Mouse (Mus musculus) cerebellum, postnatal 25 days (tissue): ENCODE results near the gene Nol4l.

Source experiments
- DNase-seq, 2 experiments: peaks; one replicate each; pipeline ENCODE4 v3.0.0; 2021; ENCODE audit warnings: mixed read lengths in 2 of 2

Gene Nol4l

GRCm38 (mm10) chr2:153443434-153444240 is 86.1 kb downstream of the Nol4l start:
- DNase-seq = peak; percentile 39 to 53

- DNase-seq = no peak
These were observed 87.1 kb downstream of the Nol4l start for GRCm38 (mm10) chr2:153442720-153443119.

GRCm38 (mm10) chr2:153441228-153441627 is 88.5 kb downstream of the Nol4l start:
- no peak for DNase-seq

GRCm38 (mm10) chr2:153440755-153441154 is 89.0 kb downstream of the Nol4l start:
- DNase-seq = no peak

GRCm38 (mm10) chr2:153437306-153437659 is 92.5 kb downstream of the Nol4l start:
- DNase-seq = no peak

GRCm38 (mm10) chr2:153436641-153437305 is 93.0 kb downstream of the Nol4l start:
- DNase-seq = peak in 1 of 2 experiments; percentile 49

- peak; percentile 79 to 86 for DNase-seq
These were observed 94.6 kb downstream of the Nol4l start for GRCm38 (mm10) chr2:153434880-153435831.

GRCm38 (mm10) chr2:153433859-153434258 is 95.9 kb downstream of the Nol4l start:
- no peak for DNase-seq

GRCm38 (mm10) chr2:153432492-153432891 is 97.3 kb downstream of the Nol4l start:
- DNase-seq = no peak

- no peak for DNase-seq
These were observed 99.2 kb downstream of the Nol4l start for GRCm38 (mm10) chr2:153430571-153430970.

GRCm38 (mm10) chr2:153428485-153428884 is 101.3 kb downstream of the Nol4l start:
- DNase-seq = no peak

GRCm38 (mm10) chr2:153426931-153427330 is 102.8 kb downstream of the Nol4l start:
- no peak for DNase-seq

GRCm38 (mm10) chr2:153425998-153426670 is 103.6 kb downstream of the Nol4l start:
- no peak for DNase-seq

GRCm38 (mm10) chr2:153425124-153425844 is 104.5 kb downstream of the Nol4l start:
- DNase-seq = no peak

- no peak for DNase-seq
These were observed 105.2 kb downstream of the Nol4l start for GRCm38 (mm10) chr2:153424557-153424956.

GRCm38 (mm10) chr2:153423113-153423512 is 106.7 kb downstream of the Nol4l start:
- DNase-seq = no peak

- DNase-seq = no peak
These were observed 107.7 kb downstream of the Nol4l start for GRCm38 (mm10) chr2:153422051-153422450.

- no peak for DNase-seq
These were observed 108.5 kb downstream of the Nol4l start for GRCm38 (mm10) chr2:153421233-153421632.

- peak in 1 of 2 experiments; percentile 37 for DNase-seq
These were observed 111.4 kb downstream of the Nol4l start for GRCm38 (mm10) chr2:153418381-153418780.

- no peak for DNase-seq
These were observed 111.9 kb downstream of the Nol4l start for GRCm38 (mm10) chr2:153417841-153418240.

GRCm38 (mm10) chr2:153414607-153415006 is 115.2 kb downstream of the Nol4l start:
- DNase-seq = no peak

GRCm38 (mm10) chr2:153412563-153412962 is 117.2 kb downstream of the Nol4l start:
- no peak for DNase-seq
